Mouse (Mus musculus): ENCODE results near the gene Fam160b1.

DNA sequence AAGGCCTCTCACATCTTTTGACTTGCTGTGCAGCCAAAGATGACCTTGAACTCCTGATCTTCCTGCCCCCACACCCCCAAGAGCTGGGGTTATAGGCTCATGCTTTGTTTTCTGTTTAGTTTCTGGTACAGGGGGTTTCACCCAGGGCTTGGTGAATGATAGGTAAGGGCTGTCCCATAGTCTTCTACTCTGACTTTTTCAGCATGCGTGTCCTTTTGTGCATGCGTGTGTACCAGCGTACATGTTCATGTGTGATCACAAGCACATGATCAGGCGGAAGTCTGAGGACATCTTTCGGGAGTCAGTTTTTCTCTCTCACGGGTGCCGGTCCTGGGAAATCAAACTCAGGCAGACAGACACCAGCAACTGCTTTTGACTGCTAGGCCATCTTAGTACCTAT, 3.1 kb downstream of the Fam160b1 start:
- TF ChIP-seq CTCF (IDR thresholded peaks at IDR 0.05; ENCODE audit: low read depth), result no peak
- TF ChIP-seq EP300 (IDR thresholded peaks at IDR 0.05; ENCODE audit: low read depth), result no peak
